10 mouse cellular contexts compared by ENCODE assay signal in genomic region chr15:101181500-101181899, GRCm38 (mm10). TPM values are rescaled to one million over a fixed set of nuclear protein-coding genes. Genes with fewer than 3 reads are reported as not detected.
DNase-seq lines count a peak whose midpoint lies in the region; ATAC-seq and TF ChIP-seq lines count a peak whose summit lies in the region.
"Had no signal": no experiment of that assay in that cellular context is flagged by ENCODE, and none has a peak within 500 bp of the region (broad histone marks: within the 10 kb centered on the region; RNA-seq: fewer than 3 reads in every experiment).

No protein-coding gene starts in this region.

- H3K9me3 ChIP-seq in hindbrain, embryonic 11.5 days (ENCODE audit: control insufficient read depth, low read length): no peaks in the 10 kb centered on the region
- no peaks in the 10 kb centered on the region for H3K9me3 ChIP-seq in hindbrain, embryonic 16.5 days (ENCODE audit: control insufficient read depth, low read length)
- H3K9me3 ChIP-seq in embryonic facial prominence, embryonic 10.5 days: no peaks in the 10 kb centered on the region
- H3K9me3 ChIP-seq in heart, postnatal 0 days (replicated peaks; ENCODE audit: control insufficient read depth, low read length): no peaks in the 10 kb centered on the region
- H3K9me3 ChIP-seq in limb, embryonic 11.5 days (ENCODE audit: control insufficient read depth, low read length): no peaks in the 10 kb centered on the region

- 19% methylated on average over 4 of the region's 4 CpGs for WGBS in hindbrain, embryonic 11.5 days
- 15% methylated on average over 4 of the region's 4 CpGs for WGBS in hindbrain, embryonic 16.5 days
- 23% methylated on average over 4 of the region's 4 CpGs for WGBS in embryonic facial prominence, embryonic 10.5 days
- WGBS in heart, postnatal 0 days: 39% methylated on average over 4 of the region's 4 CpGs
- 20% methylated on average over 4 of the region's 4 CpGs for WGBS in limb, embryonic 11.5 days

- H3K9ac ChIP-seq in hindbrain, embryonic 11.5 days (ENCODE audit: low read depth, low read length): no peak overlapping the region
- H3K9ac ChIP-seq in hindbrain, embryonic 16.5 days (ENCODE audit: low read depth, low read length): no peak overlapping the region
- H3K9ac ChIP-seq in heart, postnatal 0 days (replicated peaks; ENCODE audit: low read depth, low read length): 0 out of 2 replicates have a peak overlapping the region, but pooled peaks have one; percentile 17
- no peak overlapping the region; the same call in 1 of the 2 replicates for H3K9ac ChIP-seq in limb, embryonic 11.5 days (ENCODE audit: low read length)

- no peak for ATAC-seq in hindbrain, embryonic 11.5 days (ENCODE audit: low FRiP score)
- no peak for ATAC-seq in hindbrain, embryonic 16.5 days
- ATAC-seq in heart, postnatal 0 days (ENCODE audit: insufficient read depth, low read depth): no peak
- ATAC-seq in limb, embryonic 11.5 days (ENCODE audit: insufficient number of reproducible peaks, low FRiP score, low TSS enrichment, low read depth): no peak

- H3K27ac ChIP-seq in hindbrain, embryonic 11.5 days (ENCODE audit: low read depth, low read length): 0 out of 2 replicates have a peak overlapping the region, but pooled peaks have one; percentile 32
- no peak overlapping the region for H3K27ac ChIP-seq in hindbrain, embryonic 16.5 days (ENCODE audit: low read depth, low read length)
- H3K27ac ChIP-seq in embryonic facial prominence, embryonic 10.5 days (replicated peaks): peak overlapping the region; percentile 5; the same call in 1 of the 2 replicates
- H3K27ac ChIP-seq in heart, postnatal 0 days (ENCODE audit: low read depth): no peak overlapping the region
- H3K27ac ChIP-seq in limb, embryonic 11.5 days (replicated peaks; ENCODE audit: low read depth, low read length): 0 out of 2 replicates have a peak overlapping the region, but pooled peaks have one; percentile 36

- H3K4me3 ChIP-seq in hindbrain, embryonic 11.5 days (ENCODE audit: low read depth, low read length): no peak overlapping the region
- no peak overlapping the region for H3K4me3 ChIP-seq in hindbrain, embryonic 16.5 days (ENCODE audit: low read length)
- no peak overlapping the region for H3K4me3 ChIP-seq in embryonic facial prominence, embryonic 10.5 days
- no peak overlapping the region for H3K4me3 ChIP-seq in heart, postnatal 0 days (ENCODE audit: low read depth, low read length)
- no peak overlapping the region for H3K4me3 ChIP-seq in limb, embryonic 11.5 days (ENCODE audit: low read depth, low read length)
- H3K4me3 ChIP-seq: myocyte had no signal

- no peak for TF ChIP-seq EP300 in heart, postnatal 0 days (IDR thresholded peaks at IDR 0.05; ENCODE audit: low read depth)

- no peak for TF ChIP-seq CTCF in heart, postnatal 0 days (IDR thresholded peaks at IDR 0.05; ENCODE audit: low read depth)

- DNase-seq in hindbrain, embryonic 11.5 days (ENCODE audit: low spot score): no peak
- DNase-seq in embryonic facial prominence, embryonic 10.5 days (ENCODE audit: low spot score): no peak
- DNase-seq in heart, postnatal 0 days (ENCODE audit: low spot score): no peak
- DNase-seq in limb, embryonic 11.5 days (ENCODE audit: low spot score): no peak
- DNase-seq in layer of hippocampus, postnatal 25 days (ENCODE audit: extremely low spot score in 1 of 2, low spot score in 1 of 2): no peak
- DNase-seq in right cerebral cortex, postnatal 4 days: no peak
- no peak for DNase-seq in B cell, adult 2 months
- DNase-seq: layer of hippocampus, adult 9-11 months had no signal

- H3K27me3 ChIP-seq in hindbrain, embryonic 11.5 days (ENCODE audit: control insufficient read depth, insufficient read depth, low read length): no peaks in the 10 kb centered on the region
- H3K27me3 ChIP-seq in hindbrain, embryonic 16.5 days (replicated peaks; ENCODE audit: control insufficient read depth, insufficient read depth, low read length): no peaks in the 10 kb centered on the region
- no peaks in the 10 kb centered on the region for H3K27me3 ChIP-seq in embryonic facial prominence, embryonic 10.5 days (replicated peaks; ENCODE audit: low read depth, poor library complexity, severe bottlenecking)
- no peaks in the 10 kb centered on the region for H3K27me3 ChIP-seq in heart, postnatal 0 days (ENCODE audit: control insufficient read depth, insufficient read depth, low read length)
- H3K27me3 ChIP-seq in limb, embryonic 11.5 days (ENCODE audit: control insufficient read depth, insufficient read depth, low read length): no peaks in the 10 kb centered on the region

- H3K4me2 ChIP-seq in hindbrain, embryonic 11.5 days (replicated peaks; ENCODE audit: low read depth, low read length): no peak overlapping the region
- no peak overlapping the region for H3K4me2 ChIP-seq in hindbrain, embryonic 16.5 days (ENCODE audit: low read length)
- H3K4me2 ChIP-seq in heart, postnatal 0 days (ENCODE audit: low read depth, low read length): no peak overlapping the region
- 0 out of 2 replicates have a peak overlapping the region, but pooled peaks have one; percentile 7 for H3K4me2 ChIP-seq in limb, embryonic 11.5 days (ENCODE audit: low read depth, severe bottlenecking)

- no peaks in the 10 kb centered on the region for H3K36me3 ChIP-seq in hindbrain, embryonic 11.5 days (ENCODE audit: control insufficient read depth, insufficient read depth, low read length)
- H3K36me3 ChIP-seq in hindbrain, embryonic 16.5 days (ENCODE audit: control insufficient read depth, insufficient read depth, low read length): peaks cover 3% of the 10 kb centered on the region; the same call in 1 of the 2 replicates
- peaks cover 32% of the 10 kb centered on the region for H3K36me3 ChIP-seq in embryonic facial prominence, embryonic 10.5 days (replicated peaks)
- no peaks in the 10 kb centered on the region; the same call in 1 of the 2 replicates for H3K36me3 ChIP-seq in heart, postnatal 0 days (replicated peaks; ENCODE audit: control insufficient read depth, insufficient read depth, low read length)
- peaks cover 2% of the 10 kb centered on the region; the same call in 1 of the 2 replicates for H3K36me3 ChIP-seq in limb, embryonic 11.5 days (ENCODE audit: control insufficient read depth, insufficient read depth, low read length)

- no peaks in the 10 kb centered on the region for H3K4me1 ChIP-seq in hindbrain, embryonic 11.5 days (replicated peaks; ENCODE audit: control insufficient read depth, insufficient read depth, low read length)
- peaks cover 31% of the 10 kb centered on the region for H3K4me1 ChIP-seq in hindbrain, embryonic 16.5 days (ENCODE audit: control insufficient read depth, insufficient read depth, low read depth, low read length)
- peaks cover 58% of the 10 kb centered on the region for H3K4me1 ChIP-seq in embryonic facial prominence, embryonic 10.5 days
- H3K4me1 ChIP-seq in heart, postnatal 0 days (ENCODE audit: control insufficient read depth, insufficient read depth): peaks cover 38% of the 10 kb centered on the region
- peaks cover 29% of the 10 kb centered on the region for H3K4me1 ChIP-seq in limb, embryonic 11.5 days (ENCODE audit: control insufficient read depth, insufficient read depth, low read length)

RNA-seq across cellular contexts. Expression of gene Acvr1b, which starts 7.6 kb away (rescaled TPM):
- polyA plus RNA-seq in hindbrain, embryonic 11.5 days (2014; fragmentation: Nextera tagmentation; extraction: Ambion mirVana): 16.2 and 17.1 TPM in 2 replicates
- 22.4 and 24.1 TPM in 2 replicates for polyA plus RNA-seq in hindbrain, embryonic 16.5 days (2015; fragmentation: Nextera tagmentation; extraction: Ambion mirVana)
- 5.5 and 6.2 TPM in 2 replicates for polyA plus RNA-seq in embryonic facial prominence, embryonic 10.5 days (2016; fragmentation: Nextera tagmentation; extraction: Ambion mirVana)
- total RNA-seq in heart, postnatal 0 days (2014; rRNA removed; ENCODE audit: low replicate concordance): 22.3 and 25.9 TPM in 2 replicates
- 5.2 and 5.8 TPM in 2 replicates for polyA plus RNA-seq in heart, postnatal 0 days (2015; fragmentation: Nextera tagmentation; extraction: Ambion mirVana)
- polyA plus RNA-seq in limb, embryonic 11.5 days (2014; fragmentation: Nextera tagmentation; extraction: Ambion mirVana): 8.0 and 9.4 TPM in 2 replicates
- 10 to 100 TPM; 82.8 to 83.1 TPM for total RNA-seq in layer of hippocampus, postnatal 25 days (2021)

RNA-seq across cellular contexts. Expression of gene Grasp, which starts 42.5 kb away (rescaled TPM):
- 4.5 and 5.0 TPM in 2 replicates for polyA plus RNA-seq in hindbrain, embryonic 11.5 days (2014; fragmentation: Nextera tagmentation; extraction: Ambion mirVana)
- polyA plus RNA-seq in hindbrain, embryonic 16.5 days (2015; fragmentation: Nextera tagmentation; extraction: Ambion mirVana): 1.1 and 1.7 TPM in 2 replicates
- polyA plus RNA-seq in embryonic facial prominence, embryonic 10.5 days (2016; fragmentation: Nextera tagmentation; extraction: Ambion mirVana): 5.3 and 6.7 TPM in 2 replicates
- 8.0 and 21.3 TPM in 2 replicates for total RNA-seq in heart, postnatal 0 days (2014; rRNA removed; ENCODE audit: low replicate concordance)
- 2.0 and 2.3 TPM in 2 replicates for polyA plus RNA-seq in heart, postnatal 0 days (2015; fragmentation: Nextera tagmentation; extraction: Ambion mirVana)
- 6.7 and 7.7 TPM in 2 replicates for polyA plus RNA-seq in limb, embryonic 11.5 days (2014; fragmentation: Nextera tagmentation; extraction: Ambion mirVana)
- total RNA-seq in layer of hippocampus, postnatal 25 days (2021): 10 to 100 TPM; 73.1 to 77.9 TPM

RNA-seq across cellular contexts. Expression of gene Acvrl1, which starts 53.2 kb away (rescaled TPM):
- polyA plus RNA-seq in hindbrain, embryonic 11.5 days (2014; fragmentation: Nextera tagmentation; extraction: Ambion mirVana): 4.8 and 5.5 TPM in 2 replicates
- 10.2 and 12.7 TPM in 2 replicates for polyA plus RNA-seq in hindbrain, embryonic 16.5 days (2015; fragmentation: Nextera tagmentation; extraction: Ambion mirVana)
- 10.3 and 10.6 TPM in 2 replicates for polyA plus RNA-seq in embryonic facial prominence, embryonic 10.5 days (2016; fragmentation: Nextera tagmentation; extraction: Ambion mirVana)
- 18.6 and 36.0 TPM in 2 replicates for total RNA-seq in heart, postnatal 0 days (2014; rRNA removed; ENCODE audit: low replicate concordance)
- 9.3 and 10.4 TPM in 2 replicates for polyA plus RNA-seq in heart, postnatal 0 days (2015; fragmentation: Nextera tagmentation; extraction: Ambion mirVana)
- 3.8 and 5.0 TPM in 2 replicates for polyA plus RNA-seq in limb, embryonic 11.5 days (2014; fragmentation: Nextera tagmentation; extraction: Ambion mirVana)
- total RNA-seq in layer of hippocampus, postnatal 25 days (2021): 10 to 100 TPM in 1 of 2 experiments, 1 to 10 TPM in 1; 8.6 to 10.5 TPM

Comparison
In these comparisons a context has a peak if more than half of its experiments do, and no peak if none do; other contexts are left out.
1. H3K27ac ChIP-seq: peak in hindbrain, embryonic 11.5 days (single experiment), embryonic facial prominence, embryonic 10.5 days (single experiment) and limb, embryonic 11.5 days (single experiment); none in hindbrain, embryonic 16.5 days (single experiment) and heart, postnatal 0 days (single experiment).